Mouse (Mus musculus) olfactory bulb, adult 2 months (tissue): ENCODE results near the gene Mapkbp1.

ENCODE experiments used
- CTCF ChIP-seq: fragments of 200-500 bp; IDR thresholded peaks from 2 replicates; pipeline ENCODE4 v1.5.1; 2012; ENCODE audit warnings: low read depth, mild to moderate bottlenecking, low read length, moderate library complexity; ENCODE audit not compliant: insufficient read depth
- POLR2A ChIP-seq: fragments of 200-500 bp; IDR thresholded peaks from 2 replicates; pipeline ENCODE4 v1.6.1; 2012; ENCODE audit warnings: mild to moderate bottlenecking, low read depth, low read length, moderate library complexity; ENCODE audit not compliant: insufficient read depth

DNA sequence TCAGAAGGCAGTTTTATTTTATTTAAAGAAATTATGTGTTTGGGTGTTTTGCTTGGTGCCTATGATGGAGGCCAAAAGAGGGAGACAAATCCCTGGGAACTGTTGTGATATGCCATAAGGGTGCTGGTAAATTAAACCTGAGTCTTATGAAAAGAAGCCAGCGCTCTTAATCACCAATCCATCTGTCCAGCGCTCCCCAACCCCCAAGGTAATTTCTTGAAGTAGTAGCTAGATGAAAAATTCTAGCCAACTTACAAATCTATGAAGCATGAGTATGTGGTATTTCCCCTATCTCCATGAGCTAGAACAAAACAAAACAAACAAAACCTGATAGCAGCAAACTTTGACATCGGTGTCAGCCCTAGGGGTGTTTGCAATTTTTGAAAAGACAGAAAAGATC, 1.2 kb upstream of the Mapkbp1 start:
- no peak for TF ChIP-seq CTCF
- TF ChIP-seq POLR2A, result no peak
